Mouse (Mus musculus) urinary bladder, postnatal 4 days (tissue): ENCODE measurements around the gene Ero1lb.
"Not testable (repeated sequence)": the region's sequence is repeated elsewhere in the genome, so short reads cannot be mapped to it uniquely, and the experiment has no call there.

ENCODE experiments used
- DNase-seq, 2 experiments: peaks; one replicate each; pipeline ENCODE4 v3.0.0; 2021 to 2022; ENCODE audit warnings: low spot score in 2 of 2

Ero1lb gene

DNA sequence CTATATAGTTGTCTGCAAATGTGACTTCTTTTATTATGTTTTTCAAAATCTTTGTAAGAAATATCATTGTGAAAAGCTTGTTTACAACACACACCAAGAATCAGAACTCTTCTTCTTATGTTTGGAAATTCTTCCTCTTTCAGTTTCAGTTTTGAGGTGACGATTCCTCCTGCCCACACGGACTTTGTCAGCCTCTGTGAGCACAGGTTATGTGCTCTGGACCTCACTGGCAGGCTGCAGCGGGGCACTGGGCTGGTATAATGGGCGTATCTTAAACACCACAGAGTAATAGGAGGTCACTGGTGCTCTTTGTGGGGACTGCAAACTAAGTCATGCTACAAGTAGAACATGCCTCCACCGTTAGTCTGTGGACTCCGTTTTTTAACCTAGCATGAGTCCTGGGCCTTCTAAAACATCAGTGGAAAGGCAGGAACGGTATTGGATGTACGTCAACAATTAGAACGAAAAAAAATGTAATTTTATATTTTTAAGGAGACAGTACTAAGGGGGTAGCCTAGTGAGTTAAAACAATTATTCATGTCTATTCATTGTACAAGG, 9.4 kb downstream of the Ero1lb start:
- no peak for DNase-seq

DNA sequence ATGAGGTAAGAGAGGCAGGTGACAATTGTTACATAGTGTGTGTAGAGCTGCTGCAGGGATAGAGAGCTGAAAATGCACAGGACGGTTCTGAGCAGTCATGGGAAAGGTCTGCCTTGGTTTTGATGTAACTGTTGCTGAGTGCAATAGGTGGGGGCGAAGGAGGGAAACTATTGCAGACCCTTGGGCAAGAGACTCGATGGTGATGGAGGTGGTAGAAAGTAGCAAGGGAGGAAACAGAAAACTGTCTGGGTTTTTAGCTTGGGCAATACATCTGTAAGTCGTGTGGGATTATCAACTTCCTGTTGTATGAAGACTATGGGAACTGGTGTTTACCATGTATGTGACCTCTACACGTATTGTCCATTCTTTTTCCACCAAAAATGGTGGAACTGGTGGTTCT, 12.5 kb downstream of the Ero1lb start:
- DNase-seq, result no peak

DNA sequence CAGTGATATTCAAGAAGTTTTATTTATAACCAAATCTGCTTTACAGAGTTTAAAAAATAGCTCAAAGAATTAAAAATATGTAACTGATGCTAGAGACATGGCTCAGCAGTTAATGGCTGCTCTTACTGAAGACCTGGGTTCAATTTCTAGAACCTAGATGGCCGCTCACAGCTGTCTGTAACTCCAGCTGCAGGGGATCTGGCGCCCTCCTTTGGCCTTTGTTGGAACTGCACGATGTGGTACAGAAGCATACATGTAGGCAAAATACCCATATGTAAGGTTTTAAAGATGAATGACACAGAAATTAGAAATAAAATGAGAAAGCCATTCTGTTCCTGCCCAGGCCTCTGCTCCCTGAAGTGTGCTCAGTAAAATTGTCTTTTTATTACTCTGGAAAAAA, 23.3 kb downstream of the Ero1lb start:
- peak; percentile 23 to 72 for DNase-seq

DNA sequence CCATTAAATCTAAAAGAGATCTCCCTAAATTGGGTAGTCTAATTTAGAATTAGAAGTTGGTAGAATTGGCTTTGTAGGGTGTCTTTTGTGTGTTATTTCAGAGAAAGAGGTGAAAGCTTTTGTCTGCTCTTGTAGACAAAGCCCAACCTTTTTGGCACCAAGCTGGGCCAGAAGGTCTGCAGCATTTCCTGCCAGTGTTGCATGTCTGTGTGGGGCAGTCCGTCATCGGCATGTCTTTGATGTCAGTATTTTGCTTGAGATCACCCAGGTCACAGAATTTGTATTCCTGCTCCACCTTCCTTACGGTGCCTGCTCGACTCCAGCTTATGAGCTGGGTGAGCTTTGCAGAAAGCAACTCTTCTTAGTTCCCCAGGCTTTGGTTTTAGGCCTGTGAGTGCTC, 31.4 kb downstream of the Ero1lb start:
- not testable (repeated sequence) for DNase-seq

DNA sequence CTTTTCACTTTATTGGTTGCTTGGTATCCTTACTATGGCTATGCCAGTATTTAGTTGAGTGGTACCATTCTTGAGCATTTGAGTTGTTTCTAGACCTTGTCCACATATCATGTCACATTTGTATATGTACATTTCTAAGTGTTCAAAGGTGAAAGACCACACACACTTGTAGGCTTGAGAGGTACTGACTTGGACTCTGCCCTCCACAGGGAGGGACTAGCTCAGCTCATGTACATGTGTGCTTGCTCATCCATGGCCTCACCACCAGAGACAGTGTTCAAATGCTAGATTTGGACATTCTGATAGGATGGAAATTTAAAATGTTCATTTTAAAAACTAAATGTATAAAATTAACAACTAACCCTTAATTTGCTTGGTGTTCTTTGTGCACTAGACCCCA, 44.5 kb downstream of the Ero1lb start:
- DNase-seq, result not testable (repeated sequence)

DNA sequence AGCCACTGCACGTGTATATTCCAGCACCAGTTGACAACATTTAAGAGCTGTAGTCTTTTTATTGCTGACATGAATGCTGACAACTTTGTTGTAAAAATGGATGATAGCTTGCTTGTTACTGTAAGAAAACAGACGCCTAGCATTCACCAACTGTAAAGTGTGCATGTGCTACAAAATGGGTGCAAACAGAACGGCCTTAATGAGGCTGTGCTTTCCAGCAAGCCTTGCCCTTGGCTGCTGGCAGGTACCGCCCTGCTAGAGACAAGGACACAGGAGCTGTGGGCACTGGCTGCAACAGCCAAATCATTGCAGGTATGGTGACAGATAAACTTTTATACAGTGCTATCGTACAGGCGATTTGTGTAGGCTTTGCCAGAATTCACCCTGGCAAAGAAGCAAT, 48.4 kb downstream of the Ero1lb start:
- not testable (repeated sequence) for DNase-seq

- DNase-seq, result not testable (repeated sequence)
These were observed 48.9 kb downstream of the Ero1lb start for GRCm38 (mm10) chr13:12614591-12614990.

GRCm38 (mm10) chr13:12615014-12615413, 49.3 kb downstream of the Ero1lb start:
- DNase-seq, result not testable (repeated sequence)

DNA sequence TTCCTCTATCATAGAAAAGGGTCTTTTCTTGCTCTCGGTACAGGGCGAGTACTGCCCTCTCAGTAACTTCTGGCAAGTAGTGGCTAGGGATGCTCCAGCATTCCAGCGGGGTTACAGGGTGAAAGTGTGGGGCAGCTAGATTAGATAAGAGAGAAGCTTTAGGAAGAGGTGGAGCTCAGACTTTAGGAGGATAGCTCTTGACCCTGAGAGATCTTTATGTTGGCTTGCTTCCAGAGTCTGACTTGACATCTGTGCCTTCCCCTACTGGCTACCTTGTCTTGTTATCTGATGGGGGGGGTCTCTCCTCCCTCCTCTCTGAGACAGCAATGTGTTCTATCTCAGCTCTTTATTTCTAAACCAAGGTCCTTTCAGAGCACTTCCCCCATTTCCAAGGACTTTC, 50.8 kb downstream of the Ero1lb start:
- not testable (repeated sequence) for DNase-seq

DNA sequence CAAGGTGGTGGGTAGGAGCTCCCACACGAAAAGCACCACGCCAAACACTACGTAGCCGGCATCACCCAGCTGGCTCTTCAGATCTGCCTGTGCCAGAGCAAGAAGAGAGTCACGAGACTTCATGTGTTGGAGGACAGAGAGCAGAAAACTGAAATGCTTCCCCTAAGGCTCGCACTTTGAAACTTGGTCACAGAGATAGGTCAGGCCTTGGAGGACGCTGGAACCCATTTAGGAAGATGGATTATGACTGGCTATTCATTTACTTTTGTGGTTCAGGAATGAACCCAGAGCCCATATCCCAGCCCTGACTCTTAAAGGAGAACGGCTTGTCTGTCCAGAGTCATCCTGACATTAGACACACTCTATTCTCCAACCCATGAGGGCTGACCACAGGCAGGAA, 54.1 kb downstream of the Ero1lb start:
- not testable (repeated sequence) for DNase-seq

DNA sequence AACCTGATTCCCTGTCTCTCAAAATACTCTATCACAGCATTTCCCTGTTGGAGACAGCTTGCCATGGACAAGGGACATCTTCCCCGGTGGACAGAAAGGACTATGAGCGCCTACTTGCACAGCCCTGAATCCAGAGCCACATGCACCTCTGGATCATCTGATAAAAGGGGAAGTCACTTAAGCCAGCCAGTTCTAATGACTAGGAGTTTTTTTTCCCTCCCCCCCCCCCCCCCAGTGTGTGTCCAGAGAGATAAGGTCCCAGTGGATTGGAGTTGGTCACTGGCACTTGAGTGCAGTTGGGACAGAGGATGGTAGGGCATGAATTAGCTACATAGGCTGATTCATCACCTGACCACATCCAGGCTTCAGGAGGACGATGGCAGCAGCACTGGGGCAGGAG, 60.4 kb downstream of the Ero1lb start:
- not testable (repeated sequence) for DNase-seq

DNA sequence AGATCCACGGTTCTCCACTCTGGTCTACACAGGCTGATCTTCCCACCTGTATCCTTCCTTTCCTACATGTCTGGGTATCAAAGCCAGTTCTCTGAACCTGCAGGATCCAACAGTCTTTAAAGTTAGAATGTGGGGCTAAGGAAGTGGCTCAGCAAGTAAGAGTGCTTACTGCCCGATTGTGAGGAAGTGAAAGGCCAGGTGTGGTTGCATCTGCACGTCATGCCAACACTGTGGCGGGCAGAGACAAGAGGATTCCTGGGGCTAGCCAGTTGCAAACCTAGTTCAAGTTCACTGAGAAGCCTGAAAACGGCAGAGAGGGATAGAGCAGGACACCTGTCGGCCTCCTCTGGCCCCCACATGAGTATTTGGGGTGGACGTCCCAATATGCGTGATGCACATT, 62.1 kb downstream of the Ero1lb start:
- not testable (repeated sequence) for DNase-seq

DNA sequence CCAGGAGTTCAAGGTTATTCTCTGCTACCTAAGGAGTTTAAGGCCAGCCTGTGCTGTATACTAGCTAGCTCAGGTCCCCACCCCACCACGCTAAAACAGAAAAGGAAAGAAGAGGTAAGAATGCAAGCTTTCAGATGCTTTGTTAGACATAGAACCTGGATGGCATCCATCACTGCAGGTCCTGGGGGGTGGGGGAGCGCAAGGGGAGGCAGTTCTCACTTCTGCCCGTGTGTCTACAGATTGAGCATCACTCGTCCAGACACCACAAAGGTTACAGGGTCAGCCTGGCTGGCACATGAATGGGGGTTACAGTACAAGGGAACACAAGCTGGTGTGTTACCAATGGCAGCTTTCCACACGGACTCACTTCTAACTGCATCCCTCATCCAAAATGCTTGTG, 62.5 kb downstream of the Ero1lb start:
- not testable (repeated sequence) for DNase-seq

GRCm38 (mm10) chr13:12630252-12630651, 64.6 kb downstream of the Ero1lb start:
- not testable (repeated sequence) for DNase-seq

DNA sequence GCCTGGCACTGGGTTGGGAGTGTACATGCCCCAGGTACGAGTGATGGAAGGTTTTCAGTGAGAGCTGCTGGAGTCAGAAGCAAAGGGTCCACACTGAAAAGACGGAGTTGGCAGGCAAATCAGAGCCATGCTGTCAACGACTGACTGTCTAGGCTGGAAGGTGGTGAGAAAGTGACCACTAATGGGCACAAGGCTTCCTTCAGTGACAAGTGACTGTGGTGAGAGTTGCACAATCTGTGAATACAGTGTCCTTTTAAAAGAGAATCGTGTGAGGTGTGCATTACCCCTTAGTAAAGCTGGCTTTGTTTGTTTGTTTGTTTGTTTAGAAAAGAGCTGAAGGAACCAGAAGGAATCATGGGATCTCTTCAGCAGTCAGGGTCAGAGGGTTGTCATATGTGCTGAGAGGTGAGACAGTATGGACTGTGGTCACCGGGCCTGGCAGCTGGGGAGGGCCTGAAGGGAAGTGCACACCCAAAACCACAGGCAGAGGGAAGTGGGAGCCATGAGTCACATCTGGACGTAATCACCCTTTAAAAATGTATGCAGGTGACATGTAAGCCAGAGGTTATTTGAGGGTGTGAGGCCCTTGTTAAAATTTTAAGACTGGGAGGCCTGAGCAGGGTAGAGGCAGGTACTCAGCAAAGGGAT, 69.4 kb downstream of the Ero1lb start:
- not testable (repeated sequence) for DNase-seq

DNA sequence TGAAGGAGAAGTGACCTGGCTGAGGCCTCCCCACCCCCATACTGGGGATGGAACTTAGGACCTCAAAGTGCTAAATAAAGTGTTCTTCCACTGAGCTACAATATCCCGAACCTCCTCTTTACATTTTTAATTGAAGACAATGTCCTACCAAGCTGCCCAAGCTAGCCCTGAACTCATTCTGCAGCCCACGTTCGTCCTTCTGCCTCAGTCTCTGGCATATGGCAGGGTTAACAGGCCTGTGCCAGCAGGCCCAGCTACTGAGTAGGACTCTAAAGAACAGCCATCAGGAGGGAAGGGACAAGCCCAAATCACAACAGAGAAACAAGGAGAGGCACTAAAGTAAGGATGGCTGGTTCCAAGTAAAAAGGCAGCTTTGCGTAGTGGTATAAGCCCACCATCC, 77.1 kb downstream of the Ero1lb start:
- not testable (repeated sequence) for DNase-seq

DNA sequence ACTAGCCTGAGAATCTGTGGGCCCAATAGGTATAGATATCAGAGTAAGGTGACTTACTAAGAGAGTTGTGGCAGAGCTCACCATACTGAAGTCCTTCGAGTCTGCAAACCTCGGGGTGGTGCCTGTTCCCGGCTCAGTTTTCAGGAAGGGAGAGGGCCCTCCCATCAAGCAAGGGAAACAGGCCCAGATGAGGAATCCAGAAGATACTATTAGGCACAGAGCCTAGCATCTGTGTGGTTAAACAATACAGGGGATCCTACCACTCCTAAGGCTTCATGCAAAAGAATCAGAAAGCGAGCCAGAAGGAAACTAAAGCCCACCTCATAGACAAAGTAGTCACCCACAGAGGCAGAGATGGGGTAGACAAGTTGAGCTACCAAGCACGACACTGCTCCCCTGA, 81.0 kb downstream of the Ero1lb start:
- DNase-seq, result not testable (repeated sequence)

GRCm38 (mm10) chr13:12650020-12650876, 84.6 kb downstream of the Ero1lb start:
- DNase-seq, result peak; percentile 63 to 76

GRCm38 (mm10) chr13:12650877-12651176, 85.2 kb downstream of the Ero1lb start:
- peak in 1 of 2 experiments; percentile 45 for DNase-seq
